Mouse (Mus musculus) hindbrain, embryonic 11.5 days (tissue): ENCODE data around the gene Phf21b. TPM values are rescaled to one million over a fixed set of nuclear protein-coding genes. Genes with fewer than 3 reads are reported as not detected.
A peak's percentile ranks its signal among the peaks of the same experiment; 100 is the strongest.

Source experiments
- ATAC-seq: fragments of 200-750 bp; cut with Nextera tagmentation; 2 replicates; pipeline ENCODE4 v1.8.0; 2017; ENCODE audit warnings: mild to moderate bottlenecking, moderate TSS enrichment, moderate library complexity; ENCODE audit not compliant: low FRiP score
- DNase-seq: peaks from one replicate; pipeline ENCODE4 v3.0.0-alpha.2; 2015; ENCODE audit warnings: low spot score
- H3K27ac ChIP-seq: fragments of 300-500 bp; sonication (generic); 2 replicates; pipeline ENCODE4 v1.5.1; 2014; ENCODE audit warnings: mild to moderate bottlenecking, low read depth, low read length
- H3K27me3 ChIP-seq: fragments of 300-500 bp; sonication (generic); 2 replicates; pipeline ENCODE4 v1.6.1; 2014; ENCODE audit warnings: mild to moderate bottlenecking, low read length, moderate library complexity, mixed read lengths; ENCODE audit not compliant: control insufficient read depth, insufficient read depth
- H3K36me3 ChIP-seq: fragments of 300-500 bp; sonication (generic); 2 replicates; pipeline ENCODE4 v1.6.1; 2014; ENCODE audit warnings: mild to moderate bottlenecking, low read length, moderate library complexity, mixed read lengths; ENCODE audit not compliant: control insufficient read depth, insufficient read depth
- H3K4me1 ChIP-seq: fragments of 300-500 bp; sonication (generic); replicated peaks from 2 replicates; pipeline ENCODE4 v1.6.1; 2014; ENCODE audit warnings: low read length, mixed read lengths; ENCODE audit not compliant: control insufficient read depth, insufficient read depth
- H3K4me2 ChIP-seq: fragments of 300-500 bp; sonication (generic); replicated peaks from 2 replicates; pipeline ENCODE4 v1.6.1; 2014; ENCODE audit warnings: mild to moderate bottlenecking, low read depth, low read length
- H3K4me3 ChIP-seq: fragments of 300-500 bp; sonication (generic); 2 replicates; pipeline ENCODE4 v1.5.1; 2014; ENCODE audit warnings: low read depth, low read length
- H3K9ac ChIP-seq: fragments of 300-500 bp; sonication (generic); 2 replicates; pipeline ENCODE4 v1.6.1; 2014; ENCODE audit warnings: low read depth, low read length
- H3K9me3 ChIP-seq: fragments of 300-500 bp; sonication (generic); 2 replicates; pipeline ENCODE4 v1.6.1; 2016; ENCODE audit warnings: low read length; ENCODE audit not compliant: control insufficient read depth
- WGBS: fragments of 180-500 bp; shearing (Covaris S2); extraction: QIAGEN DNeasy Blood & Tissue Kit; methylation state at CpG from one replicate; pipeline ENCODE4 v1.1.7; 2014; 5-methylcytosine and 5-hydroxymethylcytosine counted together
- polyA plus RNA-seq: library from polyadenylated mRNA; unstranded; fragments of >200 nt; fragmentation: Nextera tagmentation; extraction: Ambion mirVana; gene quantifications from 2 replicates; pipeline ENCODE4 v1.2.1, GENCODE M21; 2014

Phf21b gene
- polyA plus RNA-seq, 1 experiment from 2014 or later = 44.1 TPM

GRCm38 (mm10) chr15:84853261-84854137 is 2.4 kb downstream of the Phf21b start:
- H3K27ac ChIP-seq = peak overlapping the region; percentile 96
- ATAC-seq (peak; percentile 70), DNase-seq (peak; percentile 87)
- no peaks in the 10 kb centered on the region for H3K27me3 ChIP-seq
- no peaks in the 10 kb centered on the region for H3K36me3 ChIP-seq
- peaks cover 16% of the 10 kb centered on the region for H3K4me1 ChIP-seq
- H3K4me3 ChIP-seq = peak overlapping the region; percentile 91
- WGBS = under 1% methylated on average over 30 of the region's 84 CpGs
- no peaks in the 10 kb centered on the region for H3K9me3 ChIP-seq
- peak overlapping the region; percentile 82 for H3K4me2 ChIP-seq
- peak overlapping the region; percentile 95 for H3K9ac ChIP-seq

GRCm38 (mm10) chr15:84852457-84853070 is 3.3 kb downstream of the Phf21b start:
- peaks cover 16% of the 10 kb centered on the region for H3K4me1 ChIP-seq
- H3K36me3 ChIP-seq = no peaks in the 10 kb centered on the region
- DNase-seq (peak; percentile 54), ATAC-seq (no peak)
- H3K4me3 ChIP-seq = peak overlapping the region; percentile 91
- H3K9me3 ChIP-seq = no peaks in the 10 kb centered on the region
- peak overlapping the region; percentile 96 for H3K27ac ChIP-seq
- H3K4me2 ChIP-seq = peak overlapping the region; percentile 82
- no peaks in the 10 kb centered on the region for H3K27me3 ChIP-seq
- peak overlapping the region; percentile 95 for H3K9ac ChIP-seq
- WGBS = 14% methylated on average over 10 of the region's 10 CpGs

- WGBS = 93% methylated on average over 1 of the region's 1 CpGs
- no peak overlapping the region for H3K4me2 ChIP-seq
- H3K27ac ChIP-seq = no peak overlapping the region
- no peaks in the 10 kb centered on the region for H3K27me3 ChIP-seq
- H3K36me3 ChIP-seq = no peaks in the 10 kb centered on the region
- no peak for DNase-seq
- H3K4me3 ChIP-seq = no peak overlapping the region
- no peaks in the 10 kb centered on the region for H3K9me3 ChIP-seq
- peaks cover 12% of the 10 kb centered on the region for H3K4me1 ChIP-seq
- ATAC-seq = no peak
- H3K9ac ChIP-seq = no peak overlapping the region
These were observed 5.5 kb downstream of the Phf21b start for GRCm38 (mm10) chr15:84850321-84850720.

- DNase-seq = no peak
- no peak for ATAC-seq
- Histone ChIP-seq H3K4me3 (no peak overlapping the region), H3K27ac (no peak overlapping the region), H3K9me3 (no peaks in the 10 kb centered on the region), H3K4me2 (no peak overlapping the region), H3K9ac (no peak overlapping the region), H3K36me3 (no peaks in the 10 kb centered on the region), H3K27me3 (no peaks in the 10 kb centered on the region), H3K4me1 (peaks cover 23% of the 10 kb centered on the region)
- WGBS = 59% methylated on average over 3 of the region's 3 CpGs
These were observed 9.6 kb downstream of the Phf21b start for GRCm38 (mm10) chr15:84846216-84846615.

GRCm38 (mm10) chr15:84844831-84845230 is 11.0 kb downstream of the Phf21b start:
- Histone ChIP-seq H3K27me3 (no peaks in the 10 kb centered on the region), H3K4me3 (no peak overlapping the region), H3K36me3 (no peaks in the 10 kb centered on the region), H3K9ac (no peak overlapping the region), H3K4me2 (no peak overlapping the region), H3K27ac (no peak overlapping the region), H3K9me3 (no peaks in the 10 kb centered on the region), H3K4me1 (peaks cover 16% of the 10 kb centered on the region)
- ATAC-seq = no peak
- WGBS = 85% methylated on average over 4 of the region's 4 CpGs
- no peak for DNase-seq

- Histone ChIP-seq H3K9ac (no peak overlapping the region), H3K36me3 (no peaks in the 10 kb centered on the region), H3K9me3 (no peaks in the 10 kb centered on the region), H3K27me3 (no peaks in the 10 kb centered on the region), H3K4me1 (peaks cover 16% of the 10 kb centered on the region), H3K4me3 (no peak overlapping the region), H3K4me2 (no peak overlapping the region), H3K27ac (peak overlapping the region; percentile 59)
- no peak for DNase-seq
- ATAC-seq = no peak
- 83% methylated on average over 10 of the region's 10 CpGs for WGBS
These were observed 12.8 kb downstream of the Phf21b start for GRCm38 (mm10) chr15:84843034-84843433.

- H3K4me2 ChIP-seq = no peak overlapping the region
- H3K4me1 ChIP-seq = peaks cover 16% of the 10 kb centered on the region
- H3K27ac ChIP-seq = peak overlapping the region; percentile 59
- H3K9ac ChIP-seq = peak overlapping the region; percentile 5; the same call in 1 of the 2 replicates
- H3K9me3 ChIP-seq = no peaks in the 10 kb centered on the region
- DNase-seq = peak; percentile 44
- H3K4me3 ChIP-seq = no peak overlapping the region
- H3K36me3 ChIP-seq = no peaks in the 10 kb centered on the region
- WGBS = 32% methylated on average over 19 of the region's 19 CpGs
- ATAC-seq = peak; percentile 51
- H3K27me3 ChIP-seq = no peaks in the 10 kb centered on the region
These were observed 13.7 kb downstream of the Phf21b start for GRCm38 (mm10) chr15:84841925-84842821.

GRCm38 (mm10) chr15:84840560-84840959 is 15.3 kb downstream of the Phf21b start:
- Histone ChIP-seq H3K4me3 (no peak overlapping the region), H3K36me3 (no peaks in the 10 kb centered on the region), H3K4me1 (peaks cover 16% of the 10 kb centered on the region), H3K9ac (no peak overlapping the region), H3K27me3 (no peaks in the 10 kb centered on the region), H3K9me3 (no peaks in the 10 kb centered on the region), H3K27ac (no peak overlapping the region), H3K4me2 (no peak overlapping the region)
- DNase-seq (no peak), ATAC-seq (no peak)
- 79% methylated on average over 3 of the region's 3 CpGs for WGBS
